Mouse (Mus musculus): ENCODE measurements around the gene Dok5.

The Dok5 gene

DNA sequence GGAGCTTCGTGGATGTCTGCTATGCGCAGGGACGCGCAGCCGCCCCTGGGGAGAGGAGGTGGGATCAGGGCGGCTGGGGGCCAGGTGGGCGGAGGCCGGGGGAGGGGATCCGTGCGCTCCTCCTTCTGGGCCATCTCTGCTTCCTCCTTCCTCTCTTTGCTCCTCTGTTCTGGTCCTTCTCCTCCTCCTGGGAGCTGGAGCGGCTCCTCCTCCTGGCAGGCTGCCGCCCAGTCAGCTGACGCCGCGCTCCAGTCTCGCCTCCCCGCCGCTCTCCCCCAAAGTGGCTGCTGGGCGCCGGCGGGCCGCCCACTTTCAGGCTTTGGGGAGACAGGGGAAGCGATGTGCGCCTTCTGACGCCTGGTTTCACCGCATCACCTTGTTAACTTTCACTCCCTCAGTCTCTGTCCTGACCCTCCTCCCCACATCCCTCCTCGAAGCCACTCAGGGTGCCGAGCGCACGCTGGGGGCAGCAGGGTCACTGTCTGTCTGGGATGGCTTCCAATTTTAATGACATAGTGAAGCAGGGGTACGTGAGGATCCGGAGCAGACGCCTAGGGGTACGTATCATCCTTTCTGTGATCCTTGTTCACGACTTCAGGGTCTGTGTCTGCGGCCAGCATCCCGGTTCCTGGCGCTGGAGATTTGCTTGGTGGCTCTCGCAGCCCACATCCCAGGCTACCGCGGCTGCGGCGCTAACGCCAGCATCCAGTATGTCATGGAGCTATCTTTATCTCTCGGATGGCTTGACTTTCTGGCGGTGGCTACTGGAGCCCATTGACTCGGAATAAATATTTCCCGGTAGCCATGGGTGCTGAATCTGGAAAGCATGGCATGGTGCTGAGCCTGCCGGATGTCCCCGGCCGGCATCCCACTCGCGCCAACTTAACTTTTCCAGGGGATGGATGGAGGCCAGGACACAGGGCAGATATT lies at the start of gene Dok5:
Dok5 (plus strand) TSS at position 176 of the 930 bp plus-strand sequence.
- DNase-seq (ENCODE audit: extremely low spot score) = peak; percentile 71

- DNase-seq (ENCODE audit: extremely low spot score) = no peak
These were observed 48.2 kb upstream of the Dok5 start for GRCm38 (mm10) chr2:170683385-170683784.

DNA sequence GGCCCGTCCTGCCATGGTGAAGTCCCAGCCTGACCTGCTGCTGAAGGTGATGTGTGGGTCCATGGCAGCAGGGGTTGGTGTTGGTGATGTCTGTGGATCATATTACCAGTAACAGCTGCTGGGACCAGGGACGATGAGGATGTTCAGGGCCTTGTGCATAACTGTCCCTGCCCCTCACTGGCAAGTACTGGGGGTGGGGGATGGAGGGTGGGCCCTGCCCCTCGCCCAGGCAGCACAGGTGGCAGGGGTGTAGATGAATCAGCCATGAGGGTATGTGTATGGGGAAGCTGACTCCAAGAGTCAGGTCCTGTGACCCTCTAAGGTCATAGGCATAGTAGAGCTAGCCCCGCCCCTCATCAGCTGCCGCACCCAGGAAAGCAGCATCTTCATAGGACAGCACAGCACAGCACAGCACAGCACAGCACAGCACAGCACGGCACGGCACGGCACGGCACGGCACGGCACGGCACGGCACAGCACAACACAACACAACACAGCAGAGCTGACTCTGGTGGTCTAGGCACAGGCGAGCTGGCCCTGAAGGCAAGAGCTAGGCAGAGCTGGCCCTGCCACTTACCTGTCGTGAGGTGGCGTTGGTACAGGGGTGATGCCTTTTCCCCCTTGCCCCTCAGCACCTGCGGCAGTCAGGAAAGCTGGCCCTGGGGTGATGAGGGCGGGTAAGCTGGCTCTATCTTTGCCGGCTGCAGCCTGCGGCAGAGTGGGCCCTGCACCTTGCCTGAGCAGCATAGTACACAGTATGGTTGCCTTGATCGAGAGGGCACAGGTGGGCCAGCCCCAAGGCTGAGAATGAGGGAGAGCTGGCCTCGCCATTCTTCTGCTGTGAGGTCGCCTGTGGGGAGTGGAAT lies 36.3 kb upstream of the Dok5 start:
- no peak for DNase-seq (ENCODE audit: extremely low spot score)

- no peak for DNase-seq (ENCODE audit: extremely low spot score)
These were observed 35.6 kb upstream of the Dok5 start for GRCm38 (mm10) chr2:170695937-170696510.

GRCm38 (mm10) chr2:170700471-170700870 lies 31.1 kb upstream of the Dok5 start:
- DNase-seq (ENCODE audit: extremely low spot score) = no peak

GRCm38 (mm10) chr2:170706488-170706887 lies 25.1 kb upstream of the Dok5 start:
- DNase-seq (ENCODE audit: extremely low spot score) = no peak

- DNase-seq (ENCODE audit: extremely low spot score) = no peak
These were observed 23.9 kb upstream of the Dok5 start for GRCm38 (mm10) chr2:170707672-170708071.

DNA sequence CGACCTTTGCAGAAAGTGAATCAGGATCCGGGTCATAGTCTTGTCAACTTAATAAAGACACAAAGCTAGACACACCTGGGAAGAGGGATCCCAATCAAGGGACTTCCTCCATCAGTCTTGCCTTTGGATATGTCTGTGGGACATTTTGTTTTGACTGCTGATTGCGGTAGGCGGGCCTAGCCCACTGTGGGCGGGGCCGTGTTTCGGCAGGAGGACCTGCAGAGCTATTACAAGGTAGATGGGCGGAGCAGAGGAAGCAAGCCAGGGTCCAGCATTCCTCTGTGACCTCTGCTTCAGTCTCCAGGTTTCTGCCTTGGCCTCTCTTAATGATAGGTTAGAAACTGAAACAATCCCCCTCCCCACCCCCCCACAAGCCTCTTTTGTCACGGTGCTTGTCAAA lies 22.7 kb upstream of the Dok5 start:
- DNase-seq (ENCODE audit: extremely low spot score) = no peak

- no peak for DNase-seq (ENCODE audit: extremely low spot score)
These were observed 18.8 kb upstream of the Dok5 start for GRCm38 (mm10) chr2:170712658-170713285.

DNA sequence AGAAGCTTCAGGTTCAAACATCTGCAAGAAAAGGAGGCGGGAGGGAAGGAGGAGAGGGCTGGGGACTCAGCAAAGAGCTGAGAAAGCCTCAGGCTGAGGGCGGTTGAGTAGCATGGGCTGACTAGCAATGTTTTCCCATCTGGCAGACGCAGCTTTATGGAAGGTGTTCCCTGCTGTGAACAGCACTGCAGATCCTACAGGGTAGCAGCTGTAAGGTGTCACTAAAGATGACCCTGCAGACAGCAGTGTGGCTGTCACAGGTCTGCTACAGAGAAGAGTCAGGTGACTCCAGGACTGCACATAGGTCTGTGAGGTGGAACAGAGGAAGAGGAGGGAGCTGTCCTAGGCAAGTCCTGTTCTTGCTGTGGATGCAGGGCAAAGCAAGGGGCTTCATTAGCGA lies 11.2 kb upstream of the Dok5 start:
- no peak for DNase-seq (ENCODE audit: extremely low spot score)

GRCm38 (mm10) chr2:170724136-170724535 lies 7.5 kb upstream of the Dok5 start:
- no peak for DNase-seq (ENCODE audit: extremely low spot score)

GRCm38 (mm10) chr2:170724716-170725115 lies 6.9 kb upstream of the Dok5 start:
- DNase-seq (ENCODE audit: extremely low spot score) = no peak

GRCm38 (mm10) chr2:170725796-170726195 lies 5.8 kb upstream of the Dok5 start:
- DNase-seq (ENCODE audit: extremely low spot score) = no peak

DNA sequence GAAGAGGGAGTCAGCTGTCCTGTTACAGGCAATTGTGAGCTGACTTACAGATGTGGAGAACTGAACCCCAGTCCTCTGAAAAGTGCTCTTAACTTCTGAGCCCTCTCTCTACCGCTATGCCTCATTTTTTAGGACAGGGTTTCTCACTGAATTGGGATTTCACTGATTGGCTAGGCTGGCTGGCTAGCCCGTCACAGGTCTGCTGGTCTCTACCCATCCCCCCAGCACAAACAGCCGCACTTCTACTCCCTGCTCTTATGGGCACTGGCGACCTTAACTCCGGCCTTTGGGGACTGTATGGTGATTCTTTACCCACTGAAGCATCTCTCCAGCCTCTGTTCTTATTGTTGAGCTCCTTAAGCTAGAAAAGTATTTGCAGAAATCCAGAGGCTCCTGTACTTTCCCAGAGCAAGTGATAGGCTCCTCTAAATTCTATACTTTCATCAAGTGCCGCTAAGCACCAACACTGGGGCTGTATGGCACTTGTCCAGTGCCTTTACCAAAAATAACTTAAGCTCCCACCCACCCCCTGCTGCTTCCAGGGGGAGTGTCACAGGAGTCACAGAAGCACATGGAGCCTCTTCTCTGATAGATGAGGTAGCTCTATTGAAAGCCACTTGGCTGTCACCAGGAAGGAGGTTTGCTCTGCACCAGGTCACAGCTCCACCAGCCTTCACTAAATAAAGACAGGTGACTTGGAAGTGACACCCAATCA lies 4.5 kb upstream of the Dok5 start:
- no peak for DNase-seq (ENCODE audit: extremely low spot score)

GRCm38 (mm10) chr2:170728864-170729263 lies 2.7 kb upstream of the Dok5 start:
- no peak for DNase-seq (ENCODE audit: extremely low spot score)

DNA sequence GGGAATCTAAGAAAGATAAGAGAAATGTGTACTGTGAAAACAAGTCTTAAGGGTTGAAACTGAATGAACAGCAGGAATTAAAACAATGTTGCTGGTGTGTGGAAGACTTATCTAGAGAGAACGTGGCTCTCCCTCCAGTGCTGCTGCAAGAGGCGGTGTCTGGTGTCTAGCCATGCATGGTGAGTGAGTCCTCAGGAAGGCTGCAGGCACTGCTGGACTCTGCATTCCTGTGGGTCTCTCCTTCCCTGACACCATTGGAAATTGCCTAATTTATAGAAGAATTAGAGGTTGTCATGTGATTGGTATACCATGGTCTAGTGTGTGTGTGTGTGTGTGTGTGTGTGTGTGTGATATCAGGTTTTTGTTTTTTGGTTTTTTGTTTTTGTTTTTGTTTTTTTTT lies 1.9 kb upstream of the Dok5 start:
- no peak for DNase-seq (ENCODE audit: extremely low spot score)

- no peak for DNase-seq (ENCODE audit: extremely low spot score)
These were observed 1.5 kb upstream of the Dok5 start for GRCm38 (mm10) chr2:170730136-170730535.

GRCm38 (mm10) chr2:170730781-170731180 lies 826 bp upstream of the Dok5 start:
- no peak for DNase-seq (ENCODE audit: extremely low spot score)

- DNase-seq (ENCODE audit: extremely low spot score) = peak; percentile 19
These were observed 402 bp upstream of the Dok5 start for GRCm38 (mm10) chr2:170731205-170731604.

DNA sequence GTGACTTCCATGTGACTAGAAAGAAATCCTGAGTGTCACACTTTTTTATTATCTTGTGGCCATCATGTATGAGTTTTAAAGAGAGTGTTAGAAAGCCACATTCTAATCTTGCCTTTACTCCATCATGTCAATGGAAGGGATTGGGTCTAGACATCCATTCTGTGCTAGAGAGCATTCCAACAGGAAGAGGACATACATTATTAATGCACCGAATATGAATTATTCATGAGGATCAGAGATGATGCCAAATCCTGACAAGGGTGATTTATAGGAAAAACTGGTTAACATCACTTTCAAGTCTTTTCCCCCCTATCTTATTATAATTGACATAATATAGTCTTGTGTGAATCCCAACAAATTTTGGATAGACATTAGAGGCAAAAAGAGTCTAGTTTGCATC lies 2.1 kb downstream of the Dok5 start:
- no peak for DNase-seq (ENCODE audit: extremely low spot score)

DNA sequence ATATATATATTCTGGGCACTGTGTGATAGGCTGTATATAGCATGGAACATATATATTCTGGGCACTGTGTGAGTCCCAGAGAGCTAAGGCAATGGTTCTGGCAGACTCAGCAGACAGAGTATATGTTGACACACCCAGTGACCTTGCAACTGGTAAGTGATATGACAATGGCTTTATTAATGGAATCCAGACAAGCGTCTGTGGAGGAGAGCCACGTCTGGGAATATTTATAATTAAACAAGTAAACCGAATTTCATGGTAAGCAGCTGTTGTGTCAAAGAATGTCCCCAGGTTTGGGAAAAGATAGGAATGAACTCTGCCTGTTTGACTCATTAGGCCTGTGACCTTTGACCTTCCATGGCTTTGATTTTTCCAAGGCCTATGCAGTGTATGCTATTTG lies 2.8 kb downstream of the Dok5 start:
- no peak for DNase-seq (ENCODE audit: extremely low spot score)

All from embryo, embryonic 9.5 days (tissue).